In the genomic region with DNA sequence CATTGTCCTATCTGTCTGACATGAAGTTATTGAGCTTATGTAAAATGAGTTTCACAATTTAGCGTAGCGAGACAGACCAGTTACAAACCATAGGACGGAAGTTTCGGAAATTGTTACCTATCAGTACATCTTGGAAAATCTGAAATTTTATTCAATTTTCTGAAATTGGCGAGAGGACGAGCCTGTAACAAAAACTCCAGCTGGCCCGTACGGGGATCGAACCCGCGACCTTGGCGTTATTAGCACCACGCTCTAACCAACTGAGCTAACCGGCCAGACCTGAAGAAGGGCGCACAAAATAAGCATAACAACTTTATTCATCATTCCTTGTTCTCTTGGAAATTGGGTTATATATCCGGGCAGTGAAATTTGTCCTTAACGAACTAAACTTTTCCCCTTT, we compare ENCODE assay signal across 8 mouse cellular contexts. TPM values are rescaled to one million over a fixed set of nuclear protein-coding genes. Genes with fewer than 3 reads are reported as not detected.
DNase-seq lines count a peak whose midpoint lies in the region; ATAC-seq and TF ChIP-seq lines count a peak whose summit lies in the region.

No protein-coding gene starts in this region.

- TF ChIP-seq POLR2A in lung, adult 2 months (IDR thresholded peaks at IDR 0.05; ENCODE audit: borderline replicate concordance, extremely low read depth, low read depth, low read length) = no peak
- TF ChIP-seq POLR2A in thymus, adult 2 months (IDR thresholded peaks at IDR 0.05; ENCODE audit: control insufficient read depth, extremely low read depth, insufficient read depth, low read length, poor library complexity) = no peak

- WGBS in forebrain, embryonic 16.5 days = under 1% methylated on average over 17 of the region's 17 CpGs
- under 1% methylated on average over 17 of the region's 17 CpGs for WGBS in lung, adult 2 months
- under 1% methylated on average over 17 of the region's 17 CpGs for WGBS in neural tube, embryonic 15.5 days
- under 1% methylated on average over 17 of the region's 17 CpGs for WGBS in thymus, adult 2 months

- H3K4me3 ChIP-seq in E14TG2a.4 (replicated peaks; ENCODE audit: low read length) = peak overlapping the region; percentile 87
- peak overlapping the region; percentile 50 for H3K4me3 ChIP-seq in forebrain, embryonic 16.5 days (replicated peaks; ENCODE audit: low read length)
- peak overlapping the region; percentile 67 for H3K4me3 ChIP-seq in layer of hippocampus, adult 2 months
- peak overlapping the region; percentile 90 for H3K4me3 ChIP-seq in lung, adult 2 months (replicated peaks; ENCODE audit: extremely low read depth, low read depth, low read length)
- peak overlapping the region; percentile 56 for H3K4me3 ChIP-seq in neural tube, embryonic 15.5 days (replicated peaks)
- H3K4me3 ChIP-seq in thymus, adult 2 months (ENCODE audit: control insufficient read depth, insufficient read depth, low read length) = peak overlapping the region; percentile 33

- H3K27me3 ChIP-seq in E14TG2a.4 (ENCODE audit: insufficient read depth, low read length) = no peaks in the 10 kb centered on the region
- no peaks in the 10 kb centered on the region for H3K27me3 ChIP-seq in forebrain, embryonic 16.5 days (replicated peaks; ENCODE audit: control insufficient read depth, insufficient read depth, low read length)
- H3K27me3 ChIP-seq in neural tube, embryonic 15.5 days (replicated peaks) = no peaks in the 10 kb centered on the region
- H3K27me3 ChIP-seq in thymus, adult 2 months (ENCODE audit: control insufficient read depth, insufficient read depth, low read length) = no peaks in the 10 kb centered on the region

- intact Hi-C loops in heart, postnatal 36 days (cut with DNase I) = loop anchor here (1.0 to 10.0 kb wide), 3 partner anchors 8 to 1583 kb away; partner anchors contain the start of gene Zfp184

- peaks cover 57% of the 10 kb centered on the region for H3K4me1 ChIP-seq in E14TG2a.4 (replicated peaks; ENCODE audit: low read depth, low read length)
- peaks cover 6% of the 10 kb centered on the region for H3K4me1 ChIP-seq in forebrain, embryonic 16.5 days (replicated peaks; ENCODE audit: control insufficient read depth, insufficient read depth, low read length)
- 0 out of 2 replicates have a peak, but pooled peaks cover 2% of the 10 kb centered on the region for H3K4me1 ChIP-seq in lung, adult 2 months (ENCODE audit: control insufficient read depth, insufficient read depth, low read length)
- peaks cover 16% of the 10 kb centered on the region for H3K4me1 ChIP-seq in neural tube, embryonic 15.5 days
- peaks cover 10% of the 10 kb centered on the region for H3K4me1 ChIP-seq in thymus, adult 2 months (replicated peaks; ENCODE audit: control insufficient read depth, insufficient read depth, low read length)

- H3K27ac ChIP-seq in forebrain, embryonic 16.5 days (ENCODE audit: low read length) = no peak overlapping the region; the same call in 1 of the 2 replicates
- H3K27ac ChIP-seq in layer of hippocampus, adult 2 months = peak overlapping the region; percentile 80
- peak overlapping the region; percentile 75 for H3K27ac ChIP-seq in neural tube, embryonic 15.5 days (replicated peaks)
- H3K27ac ChIP-seq in thymus, adult 2 months (ENCODE audit: control insufficient read depth, insufficient read depth, low read length) = no peak overlapping the region; the same call in 1 of the 2 replicates

- no peak overlapping the region for H3K9ac ChIP-seq in forebrain, embryonic 16.5 days (replicated peaks; ENCODE audit: low read depth, low read length)
- H3K9ac ChIP-seq in neural tube, embryonic 15.5 days (replicated peaks) = peak overlapping the region; percentile 56

- no peaks in the 10 kb centered on the region for H3K36me3 ChIP-seq in E14TG2a.4 (ENCODE audit: insufficient read depth, low read length)
- no peaks in the 10 kb centered on the region for H3K36me3 ChIP-seq in forebrain, embryonic 16.5 days (ENCODE audit: control insufficient read depth, insufficient read depth)
- no peaks in the 10 kb centered on the region for H3K36me3 ChIP-seq in neural tube, embryonic 15.5 days
- H3K36me3 ChIP-seq in thymus, adult 2 months (ENCODE audit: control insufficient read depth, insufficient read depth, low read length) = no peaks in the 10 kb centered on the region

- peak; percentile 83 for DNase-seq in cerebellum, adult 11-12 months
- DNase-seq in heart, postnatal 36 days = peak; percentile 92 to 94
- DNase-seq in layer of hippocampus, adult 2 months (ENCODE audit: low spot score in 2 of 2) = peak; percentile 92 to 94
- peak; percentile 86 for DNase-seq in lung, adult 2 months
- peak; percentile 84 for DNase-seq in thymus, adult 2 months

- H3K9me3 ChIP-seq in E14TG2a.4 (ENCODE audit: low read length) = no peaks in the 10 kb centered on the region
- H3K9me3 ChIP-seq in forebrain, embryonic 16.5 days (ENCODE audit: control insufficient read depth, low read length) = no peaks in the 10 kb centered on the region
- no peaks in the 10 kb centered on the region for H3K9me3 ChIP-seq in neural tube, embryonic 15.5 days (replicated peaks)

- peak; percentile 90 for ATAC-seq in forebrain, embryonic 16.5 days
- ATAC-seq in neural tube, embryonic 15.5 days (ENCODE audit: low FRiP score) = peak; percentile 94

- peak overlapping the region; percentile 75 for H3K4me2 ChIP-seq in forebrain, embryonic 16.5 days (ENCODE audit: low read length)
- H3K4me2 ChIP-seq in neural tube, embryonic 15.5 days = peak overlapping the region; percentile 78

- TF ChIP-seq CTCF in E14TG2a.4 (conservative IDR thresholded peaks at IDR 0.05; ENCODE audit: low read length) = no peak
- TF ChIP-seq CTCF in layer of hippocampus, adult 2 months (conservative IDR thresholded peaks at IDR 0.05) = no peak
- no peak for TF ChIP-seq CTCF in lung, adult 2 months (IDR thresholded peaks at IDR 0.05; ENCODE audit: insufficient read depth, low read length)
- TF ChIP-seq CTCF in thymus, adult 2 months (IDR thresholded peaks at IDR 0.05; ENCODE audit: borderline replicate concordance, control insufficient read depth, extremely low read depth, insufficient read depth, low read length, poor library complexity) = no peak

RNA-seq across cellular contexts. Expression of gene Abt1, which starts 14.2 kb away (rescaled TPM):
- polyA plus RNA-seq in forebrain, embryonic 16.5 days (2015; fragmentation: Nextera tagmentation; extraction: Ambion mirVana) = 12.7 and 13.0 TPM in 2 replicates
- total RNA-seq in heart, postnatal 36 days (2021) = 1 to 10 TPM; 4.3 TPM
- total RNA-seq in layer of hippocampus, adult 2 months (2021) = 1 to 10 TPM; 7.8 to 9.7 TPM
- 2.7 and 3.3 TPM in 2 replicates for polyA plus RNA-seq in lung, adult 2 months (2012; rRNA removed)
- 9.3 and 10.3 TPM in 2 replicates for polyA plus RNA-seq in neural tube, embryonic 15.5 days (2015; fragmentation: Nextera tagmentation; extraction: Ambion mirVana)
- polyA plus RNA-seq in thymus, adult 2 months (2012; rRNA removed) = 4.2 and 4.5 TPM in 2 replicates

RNA-seq across cellular contexts. Expression of gene Btn1a1, which starts 27.8 kb away (rescaled TPM):
- 0.06 and 0.22 TPM in 2 replicates for polyA plus RNA-seq in forebrain, embryonic 16.5 days (2015; fragmentation: Nextera tagmentation; extraction: Ambion mirVana)
- not detected for total RNA-seq in heart, postnatal 36 days (2021)
- total RNA-seq in layer of hippocampus, adult 2 months (2021) = not detected
- polyA plus RNA-seq in lung, adult 2 months (2012; rRNA removed) = not detected in 2 replicates
- polyA plus RNA-seq in neural tube, embryonic 15.5 days (2015; fragmentation: Nextera tagmentation; extraction: Ambion mirVana) = 0.15 TPM in 1 of 2 replicates, not detected in the other
- 0.05 and 0.15 TPM in 2 replicates for polyA plus RNA-seq in thymus, adult 2 months (2012; rRNA removed)

RNA-seq across cellular contexts. Expression of gene Btn2a2, which starts 50.7 kb away (rescaled TPM):
- 0.18 TPM in 1 of 2 replicates, not detected in the other for polyA plus RNA-seq in forebrain, embryonic 16.5 days (2015; fragmentation: Nextera tagmentation; extraction: Ambion mirVana)
- not detected for total RNA-seq in heart, postnatal 36 days (2021)
- under 1 TPM; 0.49 to 0.52 TPM for total RNA-seq in layer of hippocampus, adult 2 months (2021)
- polyA plus RNA-seq in lung, adult 2 months (2012; rRNA removed) = not detected in 2 replicates
- 0.14 and 0.22 TPM in 2 replicates for polyA plus RNA-seq in neural tube, embryonic 15.5 days (2015; fragmentation: Nextera tagmentation; extraction: Ambion mirVana)
- 0.23 and 0.27 TPM in 2 replicates for polyA plus RNA-seq in thymus, adult 2 months (2012; rRNA removed)

Comparison
In these comparisons a context has a peak if more than half of its experiments do, and no peak if none do; other contexts are left out.
1. H3K4me3 ChIP-seq: peak in every context shown above with its lines; median percentile 90 in lung, adult 2 months; 87 in E14TG2a.4; 67 in layer of hippocampus, adult 2 months; 56 in neural tube, embryonic 15.5 days; 50 in forebrain, embryonic 16.5 days; 33 in thymus, adult 2 months.
2. H3K27ac ChIP-seq: peak in layer of hippocampus, adult 2 months (single experiment) and neural tube, embryonic 15.5 days (single experiment); none in forebrain, embryonic 16.5 days (single experiment) and thymus, adult 2 months (single experiment).
3. Peak in every context shown above with its lines, with median percentiles within 50 percentile points of each other: DNase-seq.